Mouse (Mus musculus): Measurements from ENCODE around the gene Allc.

The Allc gene

DNA sequence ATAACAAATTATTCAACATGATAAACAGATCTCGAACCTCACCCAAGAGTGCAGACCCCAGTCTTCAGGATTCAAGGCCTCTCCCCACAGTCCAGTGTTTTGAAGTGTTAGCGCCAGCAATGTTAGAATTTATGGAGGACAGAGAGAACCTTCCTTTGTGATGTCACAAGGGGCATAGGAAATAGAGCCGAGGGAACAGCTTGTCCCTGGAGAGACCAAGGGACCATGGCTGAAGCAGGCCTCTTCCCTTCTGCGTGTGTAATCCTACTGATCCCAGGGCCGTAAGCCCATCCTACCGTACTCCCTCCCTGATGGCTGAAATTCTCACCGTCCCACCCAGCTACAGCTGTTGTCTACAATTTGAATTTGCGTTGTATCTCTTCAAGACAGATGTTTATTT is at the start of gene Allc:
Gene Allc, minus strand, starts transcription at position 101 of the 400 bp plus-strand sequence.
- in situ Hi-C loops (cut with MboI, MseI), result no loop called here

GRCm38 (mm10) chr12:28628436-28628835 is 46.1 kb upstream of the Allc start:
- in situ Hi-C loops (cut with MboI, MseI), result loop anchor here (25.0 kb wide), 1 partner anchor 1959 kb away; the partner anchor contains the start of gene Tmem18

- in situ Hi-C loops (cut with MboI, MseI), result loop anchor here (25.0 kb wide), 1 partner anchor 1960 kb away; the partner anchor contains the start of gene Tmem18
These were observed 44.8 kb upstream of the Allc start for GRCm38 (mm10) chr12:28627092-28627491.

- in situ Hi-C loops (cut with MboI, MseI), result loop anchor here (25.0 kb wide), 1 partner anchor 1962 kb away; the partner anchor contains the start of gene Tmem18
These were observed 43.1 kb upstream of the Allc start for GRCm38 (mm10) chr12:28625407-28625806.

DNA sequence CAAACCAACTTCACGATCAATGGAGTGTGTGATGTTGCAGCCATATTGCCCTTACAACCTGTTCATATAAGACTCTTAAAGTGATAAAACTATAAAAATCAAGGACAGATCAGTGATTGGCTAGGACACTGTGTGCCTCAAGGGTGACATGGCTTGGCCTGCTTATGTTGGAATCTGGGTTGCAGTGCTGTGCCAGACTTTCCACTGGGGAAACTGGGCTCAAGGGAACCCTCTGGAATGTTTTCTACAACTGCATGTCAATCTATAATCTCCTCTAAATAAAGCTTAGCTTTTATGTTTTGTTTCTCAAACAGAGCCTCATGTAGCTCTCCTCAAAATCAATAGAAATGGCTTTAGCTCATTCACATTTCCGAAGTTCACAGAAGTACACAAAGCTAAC is 41.9 kb upstream of the Allc start:
- in situ Hi-C loops (cut with MboI, MseI), result no loop called here

DNA sequence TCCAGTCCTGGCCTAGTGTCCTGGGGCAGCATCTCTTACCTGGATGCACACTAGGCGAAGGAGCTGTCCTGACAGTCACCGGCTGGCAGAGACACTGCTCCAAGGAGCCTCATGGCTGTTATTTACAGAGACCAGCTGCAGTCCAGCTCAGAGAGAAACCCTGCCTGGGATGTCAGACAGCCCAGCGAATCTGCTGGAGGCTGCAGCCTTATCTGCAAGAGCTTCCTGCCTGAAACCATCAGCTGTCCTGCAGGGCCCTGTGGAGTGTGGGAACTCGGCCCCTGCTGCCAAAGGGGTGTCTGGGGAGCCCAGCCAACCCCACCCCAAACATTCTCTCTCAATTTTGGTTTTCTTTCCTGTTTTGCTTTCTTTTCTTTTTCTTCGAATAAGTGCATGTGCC is 40.9 kb upstream of the Allc start, which contains the start of gene Colec11:
Gene Colec11, minus strand, starts transcription at position 183 of the 400 bp plus-strand sequence.
- in situ Hi-C loops (cut with MboI, MseI), result no loop called here

- in situ Hi-C loops (cut with MboI, MseI), result no loop called here
These were observed 40.3 kb upstream of the Allc start for GRCm38 (mm10) chr12:28622641-28623040.

DNA sequence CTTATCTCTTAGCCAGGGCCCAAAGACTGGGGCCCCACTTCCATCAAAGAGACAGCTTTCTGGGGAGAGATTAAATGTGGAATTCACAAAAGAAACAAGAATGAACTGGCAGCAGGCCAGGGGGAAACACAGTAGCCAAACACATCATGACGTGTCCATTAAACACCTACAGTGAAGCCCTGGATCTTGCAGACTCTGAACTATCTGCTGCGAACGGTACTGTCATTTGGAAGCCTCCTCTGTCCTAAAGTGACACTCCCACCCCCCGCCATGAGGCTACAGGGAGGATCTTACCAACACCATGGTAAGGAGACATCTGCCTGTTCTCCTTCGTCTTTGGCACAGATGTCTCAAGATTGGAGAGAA is 39.8 kb upstream of the Allc start:
- in situ Hi-C loops (cut with MboI, MseI), result no loop called here

GRCm38 (mm10) chr12:28621451-28622166 is 39.3 kb upstream of the Allc start:
- in situ Hi-C loops (cut with MboI, MseI), result no loop called here

- in situ Hi-C loops (cut with MboI, MseI), result no loop called here
These were observed 35.0 kb upstream of the Allc start for GRCm38 (mm10) chr12:28617297-28617696.

GRCm38 (mm10) chr12:28614401-28614800 is 32.1 kb upstream of the Allc start:
- in situ Hi-C loops (cut with MboI, MseI), result no loop called here

DNA sequence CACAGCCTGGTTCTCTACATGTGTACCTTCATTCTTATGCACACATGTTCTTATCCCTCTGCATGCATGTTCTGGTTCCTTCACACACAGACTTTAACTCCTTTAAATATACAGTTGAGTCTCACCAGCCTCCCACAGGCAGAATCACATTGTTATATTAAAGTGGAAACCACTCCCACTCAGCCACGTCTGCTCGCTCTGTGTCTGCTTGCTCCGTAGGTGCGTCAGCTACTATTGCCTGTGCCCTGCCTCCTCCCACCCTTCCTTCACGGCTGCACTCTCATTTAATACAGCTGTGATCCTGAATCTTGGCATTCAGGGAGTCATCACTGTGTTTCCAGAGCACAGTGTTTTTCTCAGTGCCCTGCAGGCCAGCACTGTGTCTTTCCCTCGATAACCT is 30.1 kb upstream of the Allc start:
- in situ Hi-C loops (cut with MboI, MseI), result no loop called here

DNA sequence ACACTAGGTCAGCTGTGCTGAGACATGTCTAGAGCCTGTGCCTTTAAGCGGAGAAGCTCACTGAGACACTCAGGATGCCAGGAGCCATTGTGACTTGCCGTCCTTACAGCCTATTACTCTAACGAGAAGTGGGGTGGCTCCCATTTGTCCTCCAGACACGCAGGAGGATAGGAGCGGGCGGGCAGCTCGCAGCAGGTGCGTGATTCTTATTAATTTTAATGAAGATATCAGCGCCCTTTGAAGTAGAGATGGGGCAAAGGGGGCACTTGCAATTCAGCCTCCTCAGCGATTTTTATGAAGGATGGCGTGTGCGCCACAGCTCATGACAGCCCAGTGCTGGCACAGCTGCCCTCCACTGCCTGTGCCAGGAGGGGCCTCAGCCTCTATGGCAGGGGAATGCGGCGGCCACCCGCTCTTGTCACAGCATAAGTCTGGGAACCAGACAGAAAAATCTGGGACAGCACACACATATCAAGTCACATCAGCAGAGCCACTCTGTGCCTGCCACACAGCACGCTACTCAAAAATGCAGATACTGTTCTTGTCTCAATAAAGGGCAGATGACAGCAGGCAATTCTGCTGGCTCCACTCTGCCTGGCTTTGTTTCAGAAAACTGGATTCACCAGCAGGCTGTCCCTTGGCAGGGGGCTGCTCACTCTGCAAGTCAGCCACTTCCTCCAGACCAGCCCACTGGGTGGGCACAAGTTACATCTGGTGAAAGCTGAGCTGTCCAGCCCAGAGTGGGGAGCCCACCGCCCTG is 25.4 kb upstream of the Allc start:
- in situ Hi-C loops (cut with MboI, MseI), result no loop called here

GRCm38 (mm10) chr12:28603494-28603893 is 21.2 kb upstream of the Allc start:
- in situ Hi-C loops (cut with MboI, MseI), result no loop called here

- in situ Hi-C loops (cut with MboI, MseI), result no loop called here
These were observed 19.9 kb upstream of the Allc start for GRCm38 (mm10) chr12:28602259-28602658.

DNA sequence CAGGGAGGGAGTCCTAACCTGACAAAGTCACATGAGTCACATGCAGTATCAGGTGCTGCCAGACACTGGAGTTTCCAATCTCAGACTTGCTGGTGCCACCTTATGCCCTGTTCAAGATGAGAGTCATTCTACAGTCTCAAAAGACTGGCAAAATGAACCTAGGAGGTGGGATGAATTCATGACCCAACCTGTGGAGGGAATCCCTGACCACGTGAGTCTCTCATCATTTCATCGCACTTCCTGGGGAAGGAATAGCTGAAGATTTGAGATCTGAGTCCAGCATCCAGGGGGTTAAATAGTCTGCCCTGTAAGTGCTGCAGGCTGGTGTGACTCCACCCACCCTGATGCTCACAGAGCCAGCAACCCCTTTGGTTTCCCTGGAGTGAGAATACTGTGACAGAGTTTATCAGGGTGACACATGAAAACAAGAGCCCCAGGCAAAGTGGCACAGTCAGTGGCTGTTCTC is 16.2 kb upstream of the Allc start:
- in situ Hi-C loops (cut with MboI, MseI), result no loop called here

- in situ Hi-C loops (cut with MboI, MseI), result no loop called here
These were observed 15.8 kb upstream of the Allc start for GRCm38 (mm10) chr12:28598110-28598509.

- in situ Hi-C loops (cut with MboI, MseI), result no loop called here
These were observed 15.4 kb upstream of the Allc start for GRCm38 (mm10) chr12:28597699-28598098.

- in situ Hi-C loops (cut with MboI, MseI), result no loop called here
These were observed 14.5 kb upstream of the Allc start for GRCm38 (mm10) chr12:28596851-28597250.

GRCm38 (mm10) chr12:28590428-28590827 is 8.1 kb upstream of the Allc start:
- in situ Hi-C loops (cut with MboI, MseI), result no loop called here

- in situ Hi-C loops (cut with MboI, MseI), result no loop called here
These were observed 7.0 kb upstream of the Allc start for GRCm38 (mm10) chr12:28589090-28589868.

DNA sequence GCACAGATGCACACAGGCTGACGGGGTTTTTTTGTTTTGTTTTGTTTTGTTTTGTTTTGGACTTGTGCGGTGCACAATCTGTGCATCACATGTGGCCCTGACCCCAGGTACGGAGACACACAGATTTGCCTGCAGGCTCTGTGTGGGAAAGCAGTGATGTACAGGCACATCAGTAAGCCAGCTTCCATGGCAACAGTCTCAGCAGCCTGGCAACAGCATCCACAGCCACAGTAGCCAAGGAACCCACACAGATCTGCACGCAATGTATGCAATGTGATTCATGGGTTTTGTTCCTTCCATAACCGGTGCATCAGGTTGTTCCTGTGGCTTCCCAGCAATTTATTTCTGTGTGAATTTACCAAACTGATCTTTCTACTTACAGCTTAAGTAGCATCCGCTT is 5.6 kb upstream of the Allc start:
- in situ Hi-C loops (cut with MboI, MseI), result no loop called here

All from T-helper 1 cell (primary cell).